Mouse (Mus musculus) CD4-positive helper T cell, adult 2 months (primary cell): ENCODE results near the gene Rab42.

ENCODE experiments used
- DNase-seq: peaks from one replicate; pipeline ENCODE4 v3.0.0-alpha.2; 2012; ENCODE audit warnings: low read depth, missing footprints, low spot score

Gene Rab42

GRCm38 (mm10) chr4:132273166-132273565, 30.0 kb downstream of the Rab42 start:
- no peak for DNase-seq

DNA sequence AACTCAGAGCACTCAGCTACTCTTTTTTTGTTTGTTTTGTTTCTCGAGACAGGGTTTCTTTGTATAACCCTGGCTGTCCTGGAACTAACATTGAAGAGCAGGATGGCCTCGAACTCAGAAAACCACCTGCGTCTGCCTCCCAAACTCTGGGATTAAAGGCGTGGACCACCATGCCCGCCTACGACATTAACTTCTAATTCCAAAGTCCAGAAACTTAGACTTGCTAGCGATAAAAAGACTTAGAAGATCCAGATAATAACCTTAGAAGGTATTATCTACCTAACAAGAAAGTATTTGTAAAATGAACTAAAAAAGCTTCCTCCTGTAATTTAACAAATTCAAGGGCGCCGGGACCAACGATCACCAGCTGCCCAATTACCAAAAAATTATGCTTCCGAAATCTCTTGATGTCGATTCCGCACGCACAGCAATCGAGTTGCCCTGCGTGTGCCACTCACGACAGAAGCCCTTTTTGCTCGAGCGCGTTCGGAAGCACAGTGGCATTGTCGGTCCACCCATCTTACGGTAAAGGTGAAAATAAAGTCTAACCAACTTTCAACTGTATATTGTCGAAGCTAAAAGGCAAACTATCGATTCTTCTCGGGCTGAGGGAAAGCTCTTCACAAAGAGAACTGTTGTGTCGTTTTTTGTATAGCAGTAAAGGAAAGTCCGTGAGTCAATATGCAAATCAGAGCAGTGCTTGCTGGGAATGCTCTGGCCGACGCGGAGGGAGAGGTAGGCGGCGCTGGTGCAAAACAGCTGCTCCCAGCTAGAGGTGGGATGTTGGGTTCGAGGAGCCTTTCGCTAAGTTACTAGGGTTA, 33.2 kb downstream of the Rab42 start:
- DNase-seq, result peak; percentile 93

DNA sequence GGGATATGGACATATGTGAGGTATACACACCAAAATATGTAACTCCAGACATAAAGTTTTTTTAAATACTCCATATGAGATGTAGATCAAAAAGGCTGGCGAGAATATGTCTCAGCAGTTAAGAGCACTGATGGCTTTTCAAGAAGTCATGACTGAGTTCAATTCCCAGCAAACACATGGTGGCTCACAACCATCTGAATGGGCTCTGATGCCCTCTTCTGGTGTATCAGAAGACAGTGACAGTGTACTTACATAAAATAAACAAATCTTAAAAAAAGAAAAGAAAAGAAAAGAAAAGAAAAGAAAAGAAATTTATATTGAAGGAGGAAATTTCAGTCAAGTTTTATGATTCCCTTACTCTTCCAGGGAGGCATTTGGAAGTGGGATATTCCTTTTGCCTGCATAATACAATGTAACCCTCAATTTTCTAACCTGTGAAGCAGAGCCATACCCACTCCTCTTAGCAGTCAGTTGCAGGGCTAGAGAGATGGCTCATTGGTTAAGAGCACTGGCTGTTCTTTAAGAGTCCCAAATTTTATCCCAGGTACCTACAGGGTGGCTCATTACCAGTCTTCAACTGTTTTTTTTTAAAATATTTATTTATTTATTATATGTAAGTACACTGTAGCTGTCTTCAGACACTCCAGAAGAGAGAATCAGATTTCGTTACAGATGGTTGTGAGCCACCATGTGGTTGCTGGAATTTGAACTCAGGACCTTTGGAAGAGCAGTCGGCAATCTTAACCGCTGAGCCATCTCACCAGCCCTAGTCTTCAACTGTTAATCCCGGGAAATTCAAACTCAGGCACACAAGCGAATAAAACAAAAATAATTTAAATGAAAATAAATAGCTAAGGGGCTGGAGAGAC, 34.1 kb downstream of the Rab42 start:
- peak; percentile 76 for DNase-seq

GRCm38 (mm10) chr4:132266835-132267349, 36.3 kb downstream of the Rab42 start:
- DNase-seq, result no peak

DNA sequence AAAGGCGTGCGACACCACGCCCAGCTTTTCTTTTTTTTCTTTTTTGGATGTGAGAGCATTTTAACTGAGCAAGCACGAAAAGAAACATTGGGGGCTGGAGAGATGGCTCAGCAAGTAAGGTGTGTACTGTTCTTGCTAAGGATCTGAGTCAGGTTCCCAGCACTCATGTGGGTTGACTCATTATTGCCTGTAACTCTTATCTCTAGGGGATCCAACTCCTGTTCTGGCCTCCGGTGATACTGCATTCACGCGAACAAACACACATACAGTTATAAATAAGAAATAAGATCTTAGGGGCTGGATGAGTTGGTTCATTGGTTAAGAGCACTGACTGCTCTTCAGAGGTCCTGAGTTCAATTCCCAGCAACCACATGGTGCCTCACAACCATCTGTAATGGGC, 39.9 kb downstream of the Rab42 start:
- no peak for DNase-seq

- DNase-seq, result peak; percentile 24
Observed at GRCm38 (mm10) chr4:132262358-132262616, 40.9 kb downstream of the Rab42 start.

GRCm38 (mm10) chr4:132261514-132262357, 41.4 kb downstream of the Rab42 start, which contains the start of gene Gmeb1:
TSS of gene Gmeb1 (minus strand) at chr4:132261602.
- DNase-seq, result peak; percentile 82

- DNase-seq, result peak; percentile 81
Observed at GRCm38 (mm10) chr4:132260404-132261379, 42.5 kb downstream of the Rab42 start.

DNA sequence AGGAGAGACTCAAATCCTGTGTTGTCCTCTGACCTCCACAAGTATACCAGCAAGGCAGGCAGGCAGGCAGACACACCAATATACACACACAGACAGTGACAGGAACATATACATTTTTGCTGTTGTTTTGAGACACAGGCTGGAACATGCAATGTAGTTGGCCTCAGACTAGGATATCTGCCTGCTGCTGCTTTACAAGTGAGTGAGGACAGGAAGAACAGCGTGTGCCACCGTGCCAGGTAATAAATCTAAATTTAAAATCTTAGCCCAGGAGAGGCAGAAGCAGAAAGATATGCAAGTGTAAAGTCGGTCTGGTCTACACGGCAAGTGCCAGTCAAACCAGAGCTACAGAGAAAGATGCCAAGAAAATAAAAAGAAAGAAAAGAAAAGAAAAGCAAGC, 43.9 kb downstream of the Rab42 start:
- DNase-seq, result no peak

- DNase-seq, result no peak
Observed at GRCm38 (mm10) chr4:132256384-132256783, 46.8 kb downstream of the Rab42 start.

GRCm38 (mm10) chr4:132254986-132255385, 48.2 kb downstream of the Rab42 start:
- peak; percentile 29 for DNase-seq

DNA sequence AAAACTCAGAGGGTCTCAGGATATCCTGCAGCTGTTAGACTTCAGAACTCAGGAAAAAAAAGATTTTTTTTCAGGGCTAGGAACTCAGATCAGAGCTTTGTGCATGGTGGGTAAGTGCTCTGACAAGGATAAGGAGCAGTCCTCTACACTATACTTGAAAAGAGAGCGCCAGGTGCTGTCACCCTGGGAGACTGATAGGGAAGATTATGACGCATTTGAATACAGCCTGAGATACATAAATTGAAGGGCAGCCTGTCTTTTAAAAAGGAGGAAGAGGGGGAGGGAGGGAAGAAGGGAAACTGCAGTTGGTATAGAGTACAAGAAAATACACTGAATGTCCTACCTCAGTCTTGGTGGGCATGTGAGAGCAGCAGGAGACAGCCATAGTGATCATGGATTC, 49.6 kb downstream of the Rab42 start:
- no peak for DNase-seq

DNA sequence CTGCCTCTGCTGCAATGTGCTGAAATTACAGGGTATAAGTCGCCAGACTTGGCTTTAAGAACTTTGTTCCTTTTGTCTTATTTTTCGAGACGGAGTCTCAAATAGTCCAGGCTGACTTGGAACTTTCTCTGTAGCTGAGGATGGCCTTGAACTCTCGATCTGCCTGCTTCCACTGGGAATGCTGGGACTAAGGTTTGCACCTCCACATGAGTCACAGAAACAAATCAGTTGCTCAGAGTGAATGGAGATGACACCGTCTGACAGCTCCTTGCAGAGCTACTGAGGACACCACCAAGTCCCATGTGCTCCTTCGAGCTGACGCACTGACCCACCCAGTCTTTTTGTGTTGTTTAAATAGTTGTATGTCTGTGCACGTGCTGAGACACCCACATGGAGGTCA, 50.1 kb downstream of the Rab42 start:
- DNase-seq, result no peak
